Mouse (Mus musculus) inflammation-experienced regulatory T-cells, adult 16 weeks (primary cell): ENCODE data around the gene Zfp868. TPM values are rescaled to one million over a fixed set of nuclear protein-coding genes. Genes with fewer than 3 reads are reported as not detected.

Experiments
- polyA plus RNA-seq: library from polyadenylated mRNA; unstranded; fragments of 100-300 nt; shearing (Covaris generic); gene quantifications from one replicate; pipeline ENCODE4 v1.2.1, GENCODE M21; 2017

Zfp868 gene
- 35.4 TPM for polyA plus RNA-seq

GRCm38 (mm10) chr8:69625095-69625789, at the start of gene Zfp868:
TSS of gene Zfp868 (minus strand) at chr8:69625548.

DNA sequence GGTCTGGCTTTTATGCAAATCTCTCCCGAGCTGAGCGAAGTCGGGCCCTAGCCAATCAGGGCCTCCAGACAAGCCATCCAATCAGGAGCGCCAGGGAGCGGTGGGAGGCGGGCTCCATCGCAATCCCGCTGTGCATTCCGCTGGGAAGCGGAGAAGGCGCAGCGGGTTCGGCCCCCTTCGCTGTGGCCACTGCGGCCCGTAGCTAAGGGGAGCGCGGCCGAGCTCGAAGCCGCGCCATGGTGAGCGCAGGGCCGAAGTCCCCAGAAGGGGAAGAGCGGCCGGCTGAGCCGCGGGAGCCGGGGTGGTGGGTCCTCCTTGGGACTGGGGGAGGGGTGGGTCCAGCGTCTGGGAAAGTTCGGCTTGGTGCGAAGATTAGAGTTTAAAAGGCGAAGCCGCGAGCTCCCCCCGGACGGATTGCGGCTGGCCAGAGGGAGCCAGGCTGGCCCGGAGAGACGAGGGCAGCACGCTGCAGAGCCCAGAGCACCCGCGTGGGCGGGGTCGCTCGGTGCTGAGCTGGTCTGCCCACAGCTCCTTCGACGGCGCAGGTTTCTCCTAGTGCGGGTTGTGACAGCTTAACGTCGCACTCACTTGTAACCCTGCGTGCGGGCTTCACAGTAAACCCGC, 29.1 kb upstream of the Zfp868 start, which contains the start of gene Zfp964:
Gene Zfp964 (plus strand): TSS at position 122 of the 624 bp plus-strand sequence.

Other genes starting within 250 kb of the Zfp868 start
- not detected for gene Gm9495, start 172.0 kb downstream of the Zfp868 start, polyA plus RNA-seq
- not detected for gene Gm7697, start 102.6 kb downstream of the Zfp868 start, polyA plus RNA-seq
- gene Zfp964, start 28.9 kb upstream of the Zfp868 start, polyA plus RNA-seq = 0.56 TPM
- 82.2 TPM for gene Zfp869, start 85.2 kb upstream of the Zfp868 start, polyA plus RNA-seq
- 11.2 TPM for gene Zfp963, start 124.4 kb upstream of the Zfp868 start, polyA plus RNA-seq
- gene Gm20422, start 149.3 kb upstream of the Zfp868 start, polyA plus RNA-seq = not detected
- 26.2 TPM for gene Atp13a1, start 165.6 kb upstream of the Zfp868 start, polyA plus RNA-seq
- gene Zfp866, start 165.6 kb upstream of the Zfp868 start, polyA plus RNA-seq = 36.6 TPM
- gene Gmip, start 183.1 kb upstream of the Zfp868 start, polyA plus RNA-seq = 178 TPM
- gene Lpar2, start 196.9 kb upstream of the Zfp868 start, polyA plus RNA-seq = 0.61 TPM
- gene Pbx4, start 206.9 kb upstream of the Zfp868 start, polyA plus RNA-seq = 24.6 TPM